Mouse (Mus musculus) heart, embryonic 11.5 days (tissue): ENCODE data around the gene Bcas3. TPM values are rescaled to one million over a fixed set of nuclear protein-coding genes. Genes with fewer than 3 reads are reported as not detected.

Experiments
- ATAC-seq: fragments of 200-750 bp; cut with Nextera tagmentation; replicated peaks from 2 replicates; pipeline ENCODE4 v1.8.0; 2017; ENCODE audit warnings: moderate library complexity; ENCODE audit not compliant: insufficient number of reproducible peaks, low FRiP score, low TSS enrichment
- H3K27ac ChIP-seq: fragments of 300-500 bp; sonication (generic); 2 replicates; pipeline ENCODE4 v1.5.1; 2014; ENCODE audit warnings: mild to moderate bottlenecking, low read depth, low read length
- H3K27me3 ChIP-seq: fragments of 300-500 bp; sonication (generic); 2 replicates; pipeline ENCODE4 v1.6.1; 2014; ENCODE audit warnings: mild to moderate bottlenecking, low read length, mixed read lengths; ENCODE audit not compliant: control insufficient read depth, insufficient read depth
- H3K36me3 ChIP-seq: fragments of 300-500 bp; sonication (generic); 2 replicates; pipeline ENCODE4 v1.6.1; 2014; ENCODE audit warnings: mild to moderate bottlenecking, low read length, moderate library complexity, mixed read lengths; ENCODE audit not compliant: control insufficient read depth, insufficient read depth
- H3K4me1 ChIP-seq: fragments of 300-500 bp; sonication (generic); 2 replicates; pipeline ENCODE4 v1.6.1; 2014; ENCODE audit warnings: low read length; ENCODE audit not compliant: control insufficient read depth, insufficient read depth
- H3K4me2 ChIP-seq: fragments of 300-500 bp; sonication (generic); 2 replicates; pipeline ENCODE4 v1.6.1; 2014; ENCODE audit warnings: mild to moderate bottlenecking, moderate library complexity
- H3K4me3 ChIP-seq: fragments of 300-500 bp; sonication (generic); 2 replicates; pipeline ENCODE4 v1.5.1; 2014; ENCODE audit warnings: low read depth, low read length
- H3K9ac ChIP-seq: fragments of 300-500 bp; sonication (generic); 2 replicates; pipeline ENCODE4 v1.6.1; 2014; ENCODE audit warnings: mild to moderate bottlenecking, low read depth, low read length, moderate library complexity
- H3K9me3 ChIP-seq: fragments of 300-500 bp; sonication (generic); replicated peaks from 2 replicates; pipeline ENCODE4 v1.6.1; 2016; ENCODE audit warnings: low read length; ENCODE audit not compliant: control insufficient read depth
- WGBS: fragments of 180-500 bp; shearing (Covaris S2); extraction: QIAGEN DNeasy Blood & Tissue Kit; methylation state at CpG from one replicate; pipeline ENCODE4 v1.1.7; 2014; ENCODE audit not compliant: insufficient replicate concordance; 5-methylcytosine and 5-hydroxymethylcytosine counted together
- polyA plus RNA-seq: library from polyadenylated mRNA; unstranded; fragments of >200 nt; fragmentation: Nextera tagmentation; extraction: Ambion mirVana; gene quantifications from 2 replicates; pipeline ENCODE4 v1.2.1, GENCODE M21; 2014

The Bcas3 gene
- polyA plus RNA-seq, 1 experiment from 2014 or later, result 22.8 TPM

DNA sequence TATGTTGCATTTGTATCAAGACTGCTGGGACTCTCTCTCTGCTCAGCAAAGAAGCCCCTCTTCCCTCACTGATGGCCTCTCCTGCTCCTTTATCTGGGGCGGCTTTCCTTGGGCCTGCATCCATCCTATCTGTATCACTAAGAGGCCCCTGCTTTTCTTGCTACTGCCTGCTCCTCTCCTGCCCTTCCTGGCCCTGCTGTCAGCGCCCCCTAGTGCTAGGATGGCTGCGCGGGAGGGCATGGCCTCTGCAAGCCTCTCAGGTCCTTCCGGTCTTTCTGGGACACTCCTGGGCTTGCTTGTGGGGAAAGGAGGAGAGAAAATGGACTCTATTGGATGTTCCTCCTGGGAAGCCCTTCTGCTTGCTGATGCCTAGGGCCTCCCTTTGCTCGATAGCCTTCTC is 470.2 kb downstream of the Bcas3 start:
- ATAC-seq, result no peak
- H3K4me3 ChIP-seq, result no peak overlapping the region
- H3K36me3 ChIP-seq, result no peaks in the 10 kb centered on the region
- H3K4me2 ChIP-seq, result no peak overlapping the region
- H3K9me3 ChIP-seq, result no peaks in the 10 kb centered on the region
- H3K4me1 ChIP-seq, result peaks cover 55% of the 10 kb centered on the region
- H3K27me3 ChIP-seq, result peaks cover 35% of the 10 kb centered on the region
- 11% methylated on average over 6 of the region's 6 CpGs for WGBS
- no peak overlapping the region for H3K9ac ChIP-seq
- H3K27ac ChIP-seq, result no peak overlapping the region

DNA sequence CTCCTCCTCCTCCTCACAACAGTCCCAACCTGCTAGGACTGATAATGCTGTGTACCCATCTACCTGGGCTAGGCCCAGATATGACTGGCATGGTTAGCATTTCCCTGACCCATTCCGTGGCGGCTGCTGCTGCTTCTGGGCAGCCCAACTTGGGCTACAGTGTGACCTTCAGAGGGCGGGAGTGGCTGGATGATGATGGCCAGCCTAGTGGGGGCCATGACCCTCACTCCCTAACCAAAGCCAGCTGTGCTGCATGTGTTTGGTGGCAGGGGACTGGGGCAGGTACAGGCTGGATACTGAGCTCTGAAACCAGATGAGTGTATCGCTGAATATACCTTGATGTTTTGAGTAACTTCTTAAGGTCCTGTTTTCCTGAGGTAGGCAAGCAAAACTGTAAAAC is 470.8 kb downstream of the Bcas3 start:
- H3K9me3 ChIP-seq, result no peaks in the 10 kb centered on the region
- H3K27me3 ChIP-seq, result peaks cover 40% of the 10 kb centered on the region
- no peak for ATAC-seq
- no peak overlapping the region for H3K4me2 ChIP-seq
- H3K9ac ChIP-seq, result no peak overlapping the region
- H3K36me3 ChIP-seq, result no peaks in the 10 kb centered on the region
- H3K27ac ChIP-seq, result no peak overlapping the region
- WGBS, result 82% methylated on average over 4 of the region's 4 CpGs
- H3K4me1 ChIP-seq, result peaks cover 53% of the 10 kb centered on the region
- H3K4me3 ChIP-seq, result no peak overlapping the region

DNA sequence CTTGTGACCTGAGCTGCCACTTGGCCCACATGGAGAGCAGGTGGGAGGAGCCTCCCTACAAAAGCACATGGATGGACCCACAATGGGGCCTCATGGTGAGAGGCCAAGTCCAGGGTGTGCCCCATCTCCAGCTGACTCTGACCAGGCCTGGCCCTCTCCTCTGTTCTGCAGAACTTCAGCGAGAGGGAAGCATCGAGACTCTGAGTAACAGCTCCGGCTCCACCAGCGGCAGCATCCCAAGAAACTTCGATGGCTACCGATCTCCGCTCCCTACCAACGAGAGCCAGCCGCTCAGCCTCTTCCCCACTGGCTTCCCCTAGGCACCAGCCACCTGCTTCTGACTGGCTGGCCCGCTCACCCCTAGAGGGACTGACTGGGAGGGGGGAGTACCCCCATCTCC is 472.1 kb downstream of the Bcas3 start:
- Histone ChIP-seq H3K9ac (no peak overlapping the region), H3K27ac (no peak overlapping the region), H3K9me3 (no peaks in the 10 kb centered on the region), H3K36me3 (no peaks in the 10 kb centered on the region), H3K4me2 (no peak overlapping the region), H3K4me3 (no peak overlapping the region), H3K4me1 (peaks cover 57% of the 10 kb centered on the region), H3K27me3 (peaks cover 47% of the 10 kb centered on the region)
- ATAC-seq, result no peak
- WGBS, result 84% methylated on average over 10 of the region's 10 CpGs

DNA sequence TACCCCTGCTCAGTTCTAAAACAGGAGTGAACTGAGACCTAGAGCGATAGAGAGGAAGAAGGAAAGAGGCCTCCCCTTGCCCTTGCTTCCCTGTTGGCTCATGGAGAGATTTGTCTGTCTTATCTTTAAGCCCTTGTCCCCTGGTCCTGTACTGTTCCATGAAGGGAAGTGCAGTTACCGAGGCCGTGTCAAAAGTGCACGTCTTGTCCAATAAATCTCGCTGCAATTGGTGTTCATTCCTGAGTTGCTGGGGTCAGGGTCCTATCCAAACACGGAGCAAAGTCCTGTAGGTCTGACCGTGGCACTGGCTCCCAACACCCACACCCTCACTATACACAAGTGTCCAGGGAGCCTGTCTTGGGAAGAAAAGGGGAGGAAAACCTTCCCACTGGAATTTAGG is 472.9 kb downstream of the Bcas3 start:
- Histone ChIP-seq H3K4me1 (peaks cover 63% of the 10 kb centered on the region), H3K27ac (no peak overlapping the region)
- 32% methylated on average over 7 of the region's 7 CpGs for WGBS

DNA sequence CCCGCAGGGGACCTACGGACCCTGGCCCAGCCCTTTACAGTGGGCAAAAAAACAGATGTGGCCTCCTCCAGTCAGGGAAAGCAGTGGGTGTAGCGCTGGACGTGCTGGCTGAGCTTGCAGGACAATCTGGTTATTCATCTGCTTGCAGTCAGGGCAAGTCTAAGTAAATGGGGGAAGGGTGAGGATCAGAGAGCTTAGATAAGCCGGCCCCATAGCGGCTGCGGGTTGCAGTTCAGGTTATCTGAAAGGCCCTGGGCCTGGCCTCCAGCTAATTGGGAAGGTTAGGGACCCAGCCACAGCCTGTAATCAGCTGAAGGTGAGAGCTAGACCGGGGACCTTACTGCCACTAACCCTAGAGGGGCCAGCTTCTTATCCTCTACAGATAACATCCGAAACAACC is 474.4 kb downstream of the Bcas3 start:
- Histone ChIP-seq H3K4me2 (no peak overlapping the region), H3K27ac (no peak overlapping the region), H3K4me1 (peaks cover 60% of the 10 kb centered on the region), H3K27me3 (peaks cover 64% of the 10 kb centered on the region), H3K9ac (no peak overlapping the region), H3K36me3 (no peaks in the 10 kb centered on the region), H3K4me3 (no peak overlapping the region), H3K9me3 (no peaks in the 10 kb centered on the region)
- no peak for ATAC-seq
- 14% methylated on average over 9 of the region's 9 CpGs for WGBS

More for the DNA sequence above, 472.9 kb downstream of the Bcas3 start:
- no peak for ATAC-seq
- Histone ChIP-seq H3K36me3 (no peaks in the 10 kb centered on the region), H3K9me3 (no peaks in the 10 kb centered on the region), H3K9ac (no peak overlapping the region), H3K4me2 (no peak overlapping the region), H3K4me3 (no peak overlapping the region), H3K27me3 (peaks cover 51% of the 10 kb centered on the region)

DNA sequence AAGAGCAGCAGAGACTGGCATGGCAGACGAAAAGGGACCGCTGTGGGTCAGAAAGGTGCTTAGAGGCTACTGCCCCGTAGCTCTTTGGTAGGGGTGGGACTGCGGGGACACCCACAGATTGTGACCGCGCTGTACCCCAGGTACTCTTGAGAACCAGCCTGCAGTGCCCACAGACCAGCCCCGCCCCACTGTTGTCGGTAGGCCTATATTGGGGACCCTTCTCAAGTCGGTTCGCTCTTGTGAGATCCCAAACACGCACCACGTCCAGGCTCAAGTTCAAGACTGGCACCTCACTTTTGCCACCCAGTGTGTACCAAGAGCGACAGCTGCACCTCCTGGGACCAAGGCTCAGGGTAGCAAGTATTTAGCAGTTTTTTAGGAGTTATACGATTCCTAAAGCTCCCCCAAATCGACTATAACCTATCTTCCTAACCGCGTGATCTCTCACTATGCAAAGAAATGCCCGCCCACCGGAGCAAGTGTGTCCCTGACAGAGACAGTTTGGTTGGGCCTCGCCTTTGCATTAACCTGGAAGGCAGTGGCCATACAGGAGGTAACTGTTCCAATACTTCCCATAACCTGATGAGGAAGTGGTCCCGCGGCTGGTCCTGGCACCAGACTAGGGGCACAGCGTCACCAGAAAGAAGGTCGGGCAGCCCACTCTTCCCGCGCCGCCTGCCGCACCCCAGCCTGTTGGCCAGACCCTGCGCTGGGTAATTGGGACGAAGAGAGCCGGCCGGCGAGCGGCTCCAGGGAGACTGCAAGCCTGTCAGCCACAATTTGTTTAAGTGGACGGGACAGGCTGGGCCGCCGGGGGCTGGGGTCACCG is 475.9 kb downstream of the Bcas3 start:
- ATAC-seq, result no peak
- Histone ChIP-seq H3K9ac (peak overlapping the region; percentile 62; the same call in 1 of the 2 replicates), H3K36me3 (no peaks in the 10 kb centered on the region), H3K4me2 (peak overlapping the region; percentile 93), H3K4me3 (peak overlapping the region; percentile 69), H3K4me1 (peaks cover 55% of the 10 kb centered on the region), H3K27me3 (peaks cover 72% of the 10 kb centered on the region), H3K9me3 (no peaks in the 10 kb centered on the region), H3K27ac (peak overlapping the region; percentile 76)
- WGBS, result 9% methylated on average over 38 of the region's 38 CpGs

- peak overlapping the region; percentile 62 for H3K9ac ChIP-seq
- H3K36me3 ChIP-seq, result no peaks in the 10 kb centered on the region
- peak overlapping the region; percentile 69 for H3K4me3 ChIP-seq
- peaks cover 55% of the 10 kb centered on the region for H3K4me1 ChIP-seq
- under 1% methylated on average over 60 of the region's 61 CpGs for WGBS
- peaks cover 72% of the 10 kb centered on the region for H3K27me3 ChIP-seq
- peak overlapping the region; percentile 76 for H3K27ac ChIP-seq
- no peaks in the 10 kb centered on the region for H3K9me3 ChIP-seq
- peak overlapping the region; percentile 93 for H3K4me2 ChIP-seq
- no peak; the same call in 1 of the 2 replicates for ATAC-seq
These were observed 476.8 kb downstream of the Bcas3 start for GRCm38 (mm10) chr11:85829520-85830440.

GRCm38 (mm10) chr11:85830901-85831341 is 478.0 kb downstream of the Bcas3 start:
- Histone ChIP-seq H3K4me1 (peaks cover 46% of the 10 kb centered on the region), H3K27ac (peak overlapping the region; percentile 76), H3K4me3 (peak overlapping the region; percentile 69; the same call in 1 of the 2 replicates), H3K36me3 (no peaks in the 10 kb centered on the region), H3K9me3 (no peaks in the 10 kb centered on the region), H3K4me2 (peak overlapping the region; percentile 93), H3K27me3 (peaks cover 77% of the 10 kb centered on the region), H3K9ac (peak overlapping the region; percentile 49; the same call in 1 of the 2 replicates)
- WGBS, result 1% methylated on average over 17 of the region's 17 CpGs
- no peak for ATAC-seq
